Mouse (Mus musculus) brown adipose tissue, adult 24 weeks (tissue): Measurements from ENCODE around the gene Ssc4d. TPM values are rescaled to one million over a fixed set of nuclear protein-coding genes. Genes with fewer than 3 reads are reported as not detected.

Source experiments
- H3K27ac ChIP-seq: fragments of 200-500 bp; replicated peaks from 2 replicates; pipeline ENCODE4 v1.5.1; 2012; ENCODE audit warnings: low read depth, mild to moderate bottlenecking, low read length
- H3K4me1 ChIP-seq: fragments of 200-500 bp; 2 replicates; pipeline ENCODE4 v1.6.1; 2012; ENCODE audit warnings: low read length, mixed read lengths; ENCODE audit not compliant: control insufficient read depth, insufficient read depth, insufficient read length
- H3K4me3 ChIP-seq: fragments of 200-500 bp; 2 replicates; pipeline ENCODE4 v1.5.1; 2012; ENCODE audit warnings: low read depth, mild to moderate bottlenecking, low read length, moderate library complexity; ENCODE audit not compliant: insufficient read depth
- polyA plus RNA-seq: library from polyadenylated mRNA; stranded (reverse); fragments of >200 nt; gene quantifications from 2 replicates; pipeline ENCODE4 v1.2.4, GENCODE M21; 2012; ENCODE audit not compliant: missing spikeins, insufficient read depth, insufficient read length

Ssc4d gene
- polyA plus RNA-seq, 1 experiment = 6.7 TPM

GRCm38 (mm10) chr5:135914156-135914555, 60.2 kb downstream of the Ssc4d start:
- Histone ChIP-seq H3K4me3 (no peak overlapping the region), H3K4me1 (peaks cover 44% of the 10 kb centered on the region), H3K27ac (peak overlapping the region; percentile 98)

- Histone ChIP-seq H3K4me1 (peaks cover 41% of the 10 kb centered on the region), H3K27ac (peak overlapping the region; percentile 88), H3K4me3 (no peak overlapping the region)
These were observed 61.1 kb downstream of the Ssc4d start for GRCm38 (mm10) chr5:135913201-135913600.

GRCm38 (mm10) chr5:135911633-135912220, 62.6 kb downstream of the Ssc4d start:
- Histone ChIP-seq H3K27ac (peak overlapping the region; percentile 88), H3K4me1 (peaks cover 42% of the 10 kb centered on the region)

GRCm38 (mm10) chr5:135910813-135911212, 63.5 kb downstream of the Ssc4d start:
- H3K4me1 ChIP-seq = peaks cover 44% of the 10 kb centered on the region
- H3K4me3 ChIP-seq = no peak overlapping the region
- peak overlapping the region; percentile 88; the same call in 1 of the 2 replicates for H3K27ac ChIP-seq

More at GRCm38 (mm10) chr5:135911633-135912220, 62.6 kb downstream of the Ssc4d start:
- H3K4me3 ChIP-seq = no peak overlapping the region

Other genes starting within 250 kb of the Ssc4d start
- 131 and 304 TPM in 2 replicates for gene Tmem120a, start 230.1 kb downstream of the Ssc4d start, polyA plus RNA-seq
- not detected in 2 replicates for gene Styxl1, start 196.1 kb downstream of the Ssc4d start, polyA plus RNA-seq
- 1,985 and 2,008 TPM in 2 replicates for gene Mdh2, start 196.1 kb downstream of the Ssc4d start, polyA plus RNA-seq
- gene Srrm3, start 167.6 kb downstream of the Ssc4d start, polyA plus RNA-seq = not detected in 2 replicates
- 233 and 423 TPM in 2 replicates for gene Hspb1, start 86.6 kb downstream of the Ssc4d start, polyA plus RNA-seq
- 499 and 545 TPM in 2 replicates for gene Ywhag, start 39.9 kb downstream of the Ssc4d start, polyA plus RNA-seq
- gene Zp3, start 5.6 kb upstream of the Ssc4d start, polyA plus RNA-seq = not detected in 2 replicates
- 16.2 and 18.3 TPM in 2 replicates for gene Dtx2, start 20.3 kb upstream of the Ssc4d start, polyA plus RNA-seq
- not detected in 2 replicates for gene Upk3b, start 64.0 kb upstream of the Ssc4d start, polyA plus RNA-seq
- not detected in 2 replicates for gene Upk3bl, start 80.0 kb upstream of the Ssc4d start, polyA plus RNA-seq
- 4.6 and 5.0 TPM in 2 replicates for gene Rasa4, start 109.4 kb upstream of the Ssc4d start, polyA plus RNA-seq
- 85.8 and 91.5 TPM in 2 replicates for gene Polr2j, start 142.1 kb upstream of the Ssc4d start, polyA plus RNA-seq
- gene Lrwd1, start 161.5 kb upstream of the Ssc4d start, polyA plus RNA-seq = 1.9 and 4.2 TPM in 2 replicates
- 3.8 and 4.3 TPM in 2 replicates for gene Alkbh4, start 161.6 kb upstream of the Ssc4d start, polyA plus RNA-seq
- 0.52 and 1.7 TPM in 2 replicates for gene Orai2, start 196.2 kb upstream of the Ssc4d start, polyA plus RNA-seq
- 38.5 and 40.6 TPM in 2 replicates for gene Prkrip1, start 224.4 kb upstream of the Ssc4d start, polyA plus RNA-seq